Mouse (Mus musculus): ENCODE results near the gene Psmf1. TPM values are rescaled to one million over a fixed set of nuclear protein-coding genes. Genes with fewer than 3 reads are reported as not detected.
A peak's percentile ranks its signal among the peaks of the same experiment; 100 is the strongest.

Gene Psmf1
- polyA plus RNA-seq, 1 experiment from 2014 or later = 44.3 TPM

DNA sequence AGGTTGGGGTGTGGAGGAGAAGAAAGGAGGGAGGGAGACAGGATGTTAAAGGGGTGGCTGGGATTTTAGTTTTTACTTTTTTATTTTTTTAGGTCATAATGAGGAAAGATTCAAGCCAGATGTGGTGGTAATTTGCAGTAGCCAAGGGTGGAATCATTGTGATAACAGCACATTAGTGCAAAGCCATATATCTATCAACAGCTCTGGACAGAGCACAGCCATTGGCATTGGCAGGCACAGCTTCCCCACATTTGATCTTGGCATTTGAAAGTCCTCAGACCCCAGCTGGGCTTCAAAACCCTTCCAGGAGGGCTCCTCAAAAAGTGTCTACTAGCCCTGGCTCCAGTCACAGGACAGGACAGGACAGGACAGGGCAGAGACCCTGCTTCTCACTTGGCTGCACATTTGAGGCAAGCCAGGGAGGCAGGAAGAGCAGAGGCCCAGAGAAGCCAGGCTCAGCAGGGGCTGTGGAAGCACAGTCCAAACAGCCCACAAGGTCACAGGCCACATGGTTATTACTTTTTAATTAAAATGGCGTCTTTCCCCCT, 14.9 kb upstream of the Psmf1 start:
- ATAC-seq (ENCODE audit: low read depth) = no peak
- Histone ChIP-seq H3K9me3 (replicated peaks; ENCODE audit: control insufficient read depth, low read length) (no peaks in the 10 kb centered on the region), H3K27ac (ENCODE audit: low read length) (no peak overlapping the region), H3K36me3 (ENCODE audit: control insufficient read depth, insufficient read depth) (no peaks in the 10 kb centered on the region), H3K4me3 (ENCODE audit: low read depth, low read length) (no peak overlapping the region), H3K4me2 (ENCODE audit: low read depth, low read length) (no peak overlapping the region), H3K9ac (ENCODE audit: low read depth, low read length) (no peak overlapping the region), H3K27me3 (ENCODE audit: control insufficient read depth, insufficient read depth, low read depth, low read length) (no peaks in the 10 kb centered on the region), H3K4me1 (ENCODE audit: control insufficient read depth, low read depth, low read length) (no peaks in the 10 kb centered on the region)
- WGBS (ENCODE audit: insufficient replicate concordance) = 19% methylated on average over 1 of the region's 1 CpGs

DNA sequence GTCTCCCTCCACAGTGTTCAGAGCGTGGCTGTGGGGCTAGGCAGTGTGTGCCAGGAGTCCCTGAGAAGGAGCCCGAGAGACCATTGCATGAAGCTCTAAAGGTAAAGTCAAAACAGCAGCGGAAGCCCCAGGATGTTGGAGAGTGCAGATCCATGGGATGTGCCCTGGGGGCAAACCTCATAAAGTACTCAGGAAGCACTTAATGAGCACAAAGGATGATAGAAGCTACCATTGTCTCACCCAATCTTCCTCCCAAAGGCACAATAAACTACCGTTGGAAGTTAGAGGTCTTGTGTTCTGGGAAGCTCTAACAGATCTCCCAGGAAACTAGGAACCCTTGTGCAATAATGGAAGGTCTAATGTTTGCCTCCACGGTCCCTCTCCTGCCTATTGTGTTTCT, 13.5 kb upstream of the Psmf1 start:
- H3K36me3 ChIP-seq (ENCODE audit: control insufficient read depth, insufficient read depth) = no peaks in the 10 kb centered on the region
- 46% methylated on average over 5 of the region's 5 CpGs for WGBS (ENCODE audit: insufficient replicate concordance)
- H3K4me2 ChIP-seq (ENCODE audit: low read depth, low read length) = no peak overlapping the region
- H3K9me3 ChIP-seq (replicated peaks; ENCODE audit: control insufficient read depth, low read length) = no peaks in the 10 kb centered on the region
- ATAC-seq (ENCODE audit: low read depth) = no peak
- H3K27me3 ChIP-seq (ENCODE audit: control insufficient read depth, insufficient read depth, low read depth, low read length) = no peaks in the 10 kb centered on the region
- H3K27ac ChIP-seq (ENCODE audit: low read length) = no peak overlapping the region
- no peak overlapping the region for H3K4me3 ChIP-seq (ENCODE audit: low read depth, low read length)
- H3K4me1 ChIP-seq (ENCODE audit: control insufficient read depth, low read depth, low read length) = no peaks in the 10 kb centered on the region
- no peak overlapping the region for H3K9ac ChIP-seq (ENCODE audit: low read depth, low read length)

DNA sequence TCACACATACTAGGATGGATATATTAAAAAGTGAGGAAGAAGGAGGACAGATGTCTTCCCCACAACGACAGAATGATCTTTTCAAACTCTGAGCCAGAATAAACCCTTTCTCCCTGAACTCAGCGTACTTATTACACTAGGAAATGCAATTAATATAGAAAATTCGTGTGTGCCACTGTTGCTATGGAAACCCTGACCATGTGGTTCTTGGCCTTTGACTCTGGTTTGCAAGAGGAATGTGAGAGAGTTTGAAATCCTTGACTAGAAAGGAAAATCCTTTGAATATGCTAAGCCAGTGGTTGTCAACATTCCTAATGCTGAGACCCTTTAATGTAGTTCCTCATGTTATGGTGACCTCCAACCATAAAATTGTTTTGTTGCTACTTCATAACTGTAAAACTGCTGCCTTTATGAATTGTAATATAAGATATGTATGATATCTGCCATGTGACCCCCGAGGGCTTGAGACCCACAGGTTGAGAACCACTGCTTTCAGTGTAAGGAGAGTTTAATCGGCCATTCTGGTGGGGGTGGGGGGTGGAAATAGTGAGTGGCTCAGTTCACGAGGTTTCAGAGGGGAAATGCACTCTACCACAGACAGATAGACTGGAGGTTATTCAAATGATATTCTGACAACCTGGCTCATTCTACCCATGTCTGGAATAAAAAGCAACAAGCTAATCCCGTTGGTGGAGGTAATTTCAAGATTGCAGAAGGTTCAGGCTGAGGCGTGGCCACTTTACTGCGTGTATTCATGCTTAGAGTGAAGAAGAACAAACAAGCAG, 12.5 kb upstream of the Psmf1 start:
- Histone ChIP-seq H3K9me3 (replicated peaks; ENCODE audit: control insufficient read depth, low read length) (no peaks in the 10 kb centered on the region), H3K4me3 (ENCODE audit: low read depth, low read length) (no peak overlapping the region), H3K4me2 (ENCODE audit: low read depth, low read length) (no peak overlapping the region), H3K4me1 (ENCODE audit: control insufficient read depth, low read depth, low read length) (no peaks in the 10 kb centered on the region), H3K27me3 (ENCODE audit: control insufficient read depth, insufficient read depth, low read depth, low read length) (no peaks in the 10 kb centered on the region), H3K9ac (ENCODE audit: low read depth, low read length) (no peak overlapping the region), H3K36me3 (ENCODE audit: control insufficient read depth, insufficient read depth) (no peaks in the 10 kb centered on the region), H3K27ac (ENCODE audit: low read length) (no peak overlapping the region)
- no peak for ATAC-seq (ENCODE audit: low read depth)
- 42% methylated on average over 9 of the region's 9 CpGs for WGBS (ENCODE audit: insufficient replicate concordance)

DNA sequence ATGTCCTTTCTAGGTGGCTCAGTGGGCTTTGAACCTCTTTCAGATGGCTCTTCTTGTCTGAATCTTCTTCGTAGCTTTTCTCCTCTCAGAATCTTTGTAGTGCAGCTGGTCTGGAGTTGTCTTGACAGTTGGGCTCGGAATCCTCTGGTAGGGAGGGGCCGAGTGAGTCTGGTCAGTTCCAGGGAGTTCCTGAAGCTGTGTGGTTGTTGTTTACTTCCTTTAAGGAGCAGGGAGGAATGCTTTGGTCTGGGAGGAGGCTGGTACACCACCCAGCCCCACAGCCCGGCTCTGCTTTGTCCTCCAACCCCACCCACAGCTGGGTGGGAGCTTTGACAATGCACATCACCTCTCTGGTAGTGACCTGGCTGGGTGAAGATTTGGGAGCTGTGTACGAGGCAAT, 7.3 kb upstream of the Psmf1 start:
- H3K36me3 ChIP-seq (ENCODE audit: control insufficient read depth, insufficient read depth) = no peaks in the 10 kb centered on the region
- no peak overlapping the region for H3K4me3 ChIP-seq (ENCODE audit: low read depth, low read length)
- no peaks in the 10 kb centered on the region for H3K9me3 ChIP-seq (replicated peaks; ENCODE audit: control insufficient read depth, low read length)
- no peaks in the 10 kb centered on the region for H3K4me1 ChIP-seq (ENCODE audit: control insufficient read depth, low read depth, low read length)
- H3K27ac ChIP-seq (ENCODE audit: low read length) = no peak overlapping the region
- WGBS (ENCODE audit: insufficient replicate concordance) = 54% methylated on average over 5 of the region's 5 CpGs
- H3K9ac ChIP-seq (ENCODE audit: low read depth, low read length) = no peak overlapping the region
- ATAC-seq (ENCODE audit: low read depth) = no peak
- H3K27me3 ChIP-seq (ENCODE audit: control insufficient read depth, insufficient read depth, low read depth, low read length) = no peaks in the 10 kb centered on the region; the same call in 1 of the 2 replicates
- H3K4me2 ChIP-seq (ENCODE audit: low read depth, low read length) = no peak overlapping the region

DNA sequence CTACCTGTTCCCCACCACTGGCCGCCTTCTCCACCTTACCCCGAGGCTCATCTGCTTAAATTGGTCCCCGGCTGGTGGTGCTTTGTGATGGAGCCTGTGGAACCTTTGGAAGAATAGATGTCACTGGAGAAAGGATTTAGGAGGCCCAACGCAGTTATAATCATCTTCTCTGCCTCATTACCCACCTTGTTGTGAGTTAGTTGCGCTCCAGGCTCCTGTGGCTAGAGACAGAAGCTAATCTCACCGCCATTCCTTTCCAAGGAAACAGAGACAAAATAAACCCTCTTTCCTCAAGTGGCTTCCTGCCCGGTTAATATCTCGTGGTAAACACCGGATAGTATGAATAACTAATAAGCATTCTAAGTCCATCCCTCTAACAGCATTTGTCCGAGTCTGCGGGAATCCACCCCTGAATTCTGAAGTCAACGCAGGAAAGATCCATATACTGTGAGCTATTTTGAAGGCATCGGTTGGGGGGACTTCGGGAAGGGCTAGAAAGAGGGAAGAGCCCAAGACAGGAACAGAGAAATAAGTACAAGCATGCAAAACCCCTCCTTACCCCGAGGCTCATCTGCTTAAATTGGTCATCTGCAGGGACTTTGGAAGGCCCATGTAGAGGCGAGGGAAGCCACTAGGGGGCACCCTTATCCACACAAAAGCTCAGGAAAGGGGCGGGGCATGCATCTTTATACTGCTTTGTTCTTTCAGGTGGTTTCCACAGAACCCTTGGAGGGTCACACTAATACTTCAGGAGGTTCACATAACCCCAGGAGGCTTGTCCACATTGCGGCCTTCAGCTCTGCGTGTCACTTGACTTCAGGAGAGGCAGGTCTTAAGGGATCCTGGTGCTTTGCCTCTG, 4.1 kb upstream of the Psmf1 start:
- ATAC-seq (ENCODE audit: low read depth) = peak; percentile 25; the same call in 1 of the 2 replicates
- Histone ChIP-seq H3K9ac (ENCODE audit: low read depth, low read length) (no peak overlapping the region), H3K4me2 (ENCODE audit: low read depth, low read length) (no peak overlapping the region), H3K4me1 (ENCODE audit: control insufficient read depth, low read depth, low read length) (peaks cover 14% of the 10 kb centered on the region), H3K27me3 (ENCODE audit: control insufficient read depth, insufficient read depth, low read depth, low read length) (no peaks in the 10 kb centered on the region; the same call in 1 of the 2 replicates), H3K9me3 (replicated peaks; ENCODE audit: control insufficient read depth, low read length) (no peaks in the 10 kb centered on the region), H3K36me3 (ENCODE audit: control insufficient read depth, insufficient read depth) (no peaks in the 10 kb centered on the region), H3K27ac (ENCODE audit: low read length) (no peak overlapping the region), H3K4me3 (ENCODE audit: low read depth, low read length) (no peak overlapping the region)
- WGBS (ENCODE audit: insufficient replicate concordance) = 34% methylated on average over 19 of the region's 19 CpGs

DNA sequence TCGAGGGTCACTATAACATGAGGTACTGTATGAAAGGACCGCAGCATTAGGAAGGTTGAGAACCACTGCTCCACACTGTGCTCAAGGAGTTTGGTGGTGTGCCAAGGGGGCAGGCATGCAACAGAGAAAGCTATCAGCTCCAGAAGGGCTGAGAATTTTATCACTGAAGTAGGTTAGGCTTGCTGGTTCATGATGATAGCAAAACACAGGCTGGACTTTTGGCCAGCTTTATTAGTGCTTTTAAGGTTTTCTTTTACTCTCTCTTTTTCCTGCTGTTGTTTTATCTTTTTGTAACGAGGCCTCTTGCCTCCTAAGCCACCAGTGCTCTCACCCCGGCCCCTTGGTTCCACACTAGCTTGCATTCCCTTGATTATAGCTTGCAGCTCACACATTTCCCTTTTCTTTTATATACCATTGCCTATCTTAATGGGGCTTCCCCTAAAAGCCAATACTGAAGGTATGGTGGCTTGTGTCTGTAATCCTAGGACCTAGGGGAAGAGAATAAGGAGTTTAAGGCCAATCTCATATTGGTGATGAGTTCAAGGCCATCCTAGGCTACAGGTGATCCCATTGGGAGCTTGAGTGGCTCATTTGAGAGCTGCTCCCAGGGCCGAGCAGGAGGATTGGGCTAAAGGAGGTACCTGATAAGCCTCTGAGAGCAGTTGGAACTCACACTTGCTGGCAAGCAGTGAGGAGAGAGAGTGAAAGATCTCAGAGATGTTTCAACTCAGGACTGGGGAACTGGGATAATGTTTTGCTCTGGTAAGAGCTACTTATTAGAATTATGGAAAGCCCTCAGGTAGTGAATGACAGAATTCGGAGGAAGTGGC, 921 bp downstream of the Psmf1 start:
- H3K4me3 ChIP-seq (ENCODE audit: low read depth, low read length) = peak overlapping the region; percentile 7; the same call in 1 of the 2 replicates
- H3K27me3 ChIP-seq (ENCODE audit: control insufficient read depth, insufficient read depth, low read depth, low read length) = no peaks in the 10 kb centered on the region; the same call in 1 of the 2 replicates
- peak overlapping the region; percentile 96 for H3K27ac ChIP-seq (ENCODE audit: low read length)
- peak; percentile 74 for ATAC-seq (ENCODE audit: low read depth)
- no peaks in the 10 kb centered on the region for H3K9me3 ChIP-seq (replicated peaks; ENCODE audit: control insufficient read depth, low read length)
- WGBS (ENCODE audit: insufficient replicate concordance) = 21% methylated on average over 6 of the region's 6 CpGs
- peaks cover 52% of the 10 kb centered on the region for H3K4me1 ChIP-seq (ENCODE audit: control insufficient read depth, low read depth, low read length)
- H3K9ac ChIP-seq (ENCODE audit: low read depth, low read length) = peak overlapping the region; percentile 40
- no peaks in the 10 kb centered on the region for H3K36me3 ChIP-seq (ENCODE audit: control insufficient read depth, insufficient read depth)
- H3K4me2 ChIP-seq (ENCODE audit: low read depth, low read length) = peak overlapping the region; percentile 51

DNA sequence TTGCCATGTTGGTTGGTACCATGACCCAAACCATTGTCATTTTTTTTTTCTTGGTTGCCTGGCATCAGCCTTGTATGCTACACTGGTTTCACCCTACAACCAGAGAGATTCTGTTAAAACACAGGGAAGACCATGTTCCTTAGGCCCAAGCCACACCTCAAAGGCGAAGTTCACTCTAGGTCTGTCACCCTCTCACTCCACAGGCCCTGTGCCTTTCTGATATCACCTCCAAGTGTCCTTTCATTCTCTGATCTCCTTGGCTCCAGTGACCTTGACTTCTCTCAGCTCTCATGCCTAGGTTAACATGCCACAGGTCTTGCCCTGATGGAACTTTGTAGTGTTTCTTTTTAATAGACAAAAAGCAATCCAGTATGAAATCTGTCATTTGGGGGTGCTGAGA, 1.9 kb downstream of the Psmf1 start:
- peak; percentile 18; the same call in 1 of the 2 replicates for ATAC-seq (ENCODE audit: low read depth)
- Histone ChIP-seq H3K36me3 (ENCODE audit: control insufficient read depth, insufficient read depth) (no peaks in the 10 kb centered on the region), H3K27ac (ENCODE audit: low read length) (peak overlapping the region; percentile 96), H3K9me3 (replicated peaks; ENCODE audit: control insufficient read depth, low read length) (no peaks in the 10 kb centered on the region), H3K9ac (ENCODE audit: low read depth, low read length) (peak overlapping the region; percentile 86; the same call in 1 of the 2 replicates), H3K4me3 (ENCODE audit: low read depth, low read length) (no peak overlapping the region), H3K4me2 (ENCODE audit: low read depth, low read length) (peak overlapping the region; percentile 77), H3K27me3 (ENCODE audit: control insufficient read depth, insufficient read depth, low read depth, low read length) (no peaks in the 10 kb centered on the region; the same call in 1 of the 2 replicates), H3K4me1 (ENCODE audit: control insufficient read depth, low read depth, low read length) (peaks cover 61% of the 10 kb centered on the region)
- 52% methylated on average over 1 of the region's 1 CpGs for WGBS (ENCODE audit: insufficient replicate concordance)

DNA sequence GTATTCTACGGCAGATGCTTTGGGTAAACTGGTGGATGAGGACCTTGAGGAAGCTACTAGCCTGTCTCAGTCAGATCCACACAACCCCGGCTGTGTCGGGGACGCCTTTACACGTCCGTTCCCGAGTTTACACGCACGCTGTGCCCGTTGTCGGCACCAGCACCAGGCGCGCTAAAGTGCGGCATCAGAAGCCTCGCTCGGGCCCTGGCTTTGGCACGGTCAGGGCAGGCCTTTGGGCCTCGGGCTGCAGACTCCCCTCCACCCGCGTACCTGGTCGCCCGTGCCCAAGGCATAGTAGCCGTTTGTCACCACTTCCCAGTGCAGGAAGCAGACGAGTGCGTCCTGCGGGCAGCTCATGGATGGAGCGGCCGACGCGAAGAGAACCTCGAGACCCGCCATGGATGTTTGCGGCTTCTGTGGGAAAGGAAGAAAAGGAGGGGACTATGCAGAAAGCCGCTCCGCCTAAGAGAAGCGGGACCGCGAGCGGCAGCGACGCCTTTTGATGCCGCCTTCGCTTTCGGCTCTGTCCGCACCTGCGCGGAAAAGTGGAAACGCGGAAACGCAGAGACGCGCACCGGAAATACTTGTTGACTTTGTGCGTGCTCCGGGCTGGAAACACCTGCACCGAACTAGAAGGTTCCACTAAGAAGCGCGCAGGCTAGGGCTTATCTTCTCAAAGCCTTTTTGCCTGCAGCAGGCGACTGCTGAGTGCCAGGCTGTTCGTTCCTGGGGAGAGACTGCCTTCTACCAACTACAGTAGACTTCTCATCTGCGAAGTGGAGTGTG, 3.1 kb downstream of the Psmf1 start:
- H3K27me3 ChIP-seq (ENCODE audit: control insufficient read depth, insufficient read depth, low read depth, low read length) = no peaks in the 10 kb centered on the region
- under 1% methylated on average over 61 of the region's 61 CpGs for WGBS (ENCODE audit: insufficient replicate concordance)

More for the DNA sequence above, 3.1 kb downstream of the Psmf1 start:
- peak overlapping the region; percentile 93 for H3K4me3 ChIP-seq (ENCODE audit: low read depth, low read length)
- H3K36me3 ChIP-seq (ENCODE audit: control insufficient read depth, insufficient read depth) = no peaks in the 10 kb centered on the region
- peaks cover 70% of the 10 kb centered on the region for H3K4me1 ChIP-seq (ENCODE audit: control insufficient read depth, low read depth, low read length)
- no peaks in the 10 kb centered on the region for H3K9me3 ChIP-seq (replicated peaks; ENCODE audit: control insufficient read depth, low read length)
- H3K9ac ChIP-seq (ENCODE audit: low read depth, low read length) = peak overlapping the region; percentile 86
- peak; percentile 72 for ATAC-seq (ENCODE audit: low read depth)
- peak overlapping the region; percentile 96 for H3K27ac ChIP-seq (ENCODE audit: low read length)
- peak overlapping the region; percentile 77 for H3K4me2 ChIP-seq (ENCODE audit: low read depth, low read length)

Measured in liver, embryonic 16.5 days (tissue).